ENCODE assay signal across 8 mouse cellular contexts in the genomic region with DNA sequence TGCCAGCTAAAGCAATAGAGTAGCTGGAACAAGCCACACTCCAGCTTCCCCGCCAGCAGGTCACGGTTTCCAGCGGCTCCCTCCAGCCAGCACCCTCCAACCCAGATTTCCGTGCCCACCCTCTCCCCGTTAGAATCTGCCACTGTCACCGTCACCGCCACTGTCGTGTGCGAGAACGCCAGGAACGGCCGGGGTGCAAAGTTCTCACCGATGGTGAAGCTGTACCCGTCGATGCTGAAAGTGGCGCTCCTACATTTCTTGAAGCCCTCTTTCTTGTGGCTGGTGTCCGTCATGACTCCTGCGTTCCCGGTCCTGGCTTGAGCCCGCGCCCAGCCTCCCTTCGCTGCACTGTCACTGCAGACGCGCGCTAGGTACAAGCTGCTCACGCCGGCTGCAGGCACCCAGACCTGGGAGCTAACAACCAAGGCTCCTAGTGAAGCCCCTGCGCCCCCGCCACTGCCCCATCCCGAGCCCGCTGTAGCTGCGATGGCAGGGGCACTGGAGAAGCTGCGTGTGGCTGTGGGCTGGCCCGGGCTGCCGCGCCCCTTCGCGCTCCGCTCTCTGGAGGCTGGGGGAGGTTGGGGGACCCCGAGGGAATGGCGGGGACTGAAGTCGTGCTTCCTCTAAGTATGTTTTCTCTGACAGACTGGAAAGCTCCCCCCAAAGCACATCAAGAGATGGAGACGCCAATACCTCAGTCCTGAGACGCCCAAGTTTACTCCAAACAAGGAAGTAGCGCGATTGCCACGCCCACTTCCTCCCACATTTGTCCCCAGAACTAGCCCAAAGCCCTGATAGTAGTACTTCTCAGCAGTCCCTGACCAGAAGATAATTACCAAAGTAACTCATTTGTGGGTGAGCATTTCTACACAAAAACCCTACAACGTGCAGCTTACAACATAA. TPM values are rescaled to one million over a fixed set of nuclear protein-coding genes. Genes with fewer than 3 reads are reported as not detected.
DNase-seq lines count a peak whose midpoint lies in the region; ATAC-seq lines count a peak whose summit lies in the region.

A gene (minus strand): TSS at position 634 of the 903 bp plus-strand sequence.

- peak within 1 kb of the TSS; percentile 71 for H3K4me3 ChIP-seq in forebrain, embryonic 12.5 days (replicated peaks)
- peak within 1 kb of the TSS; percentile 73 for H3K4me3 ChIP-seq in hindbrain, embryonic 12.5 days
- peak within 1 kb of the TSS; percentile 63 for H3K4me3 ChIP-seq in limb, embryonic 12.5 days (replicated peaks)
- peak within 1 kb of the TSS; percentile 68 for H3K4me3 ChIP-seq in midbrain, embryonic 11.5 days (ENCODE audit: low read depth, low read length)
- H3K4me3 ChIP-seq in stomach, embryonic 15.5 days (replicated peaks), result peak within 1 kb of the TSS; percentile 71

- under 1% methylated on average over 48 of the region's 48 CpGs for WGBS in forebrain, embryonic 12.5 days
- WGBS in hindbrain, embryonic 12.5 days, result 1% methylated on average over 48 of the region's 48 CpGs
- WGBS in limb, embryonic 12.5 days, result under 1% methylated on average over 48 of the region's 48 CpGs
- WGBS in midbrain, embryonic 11.5 days, result under 1% methylated on average over 48 of the region's 48 CpGs
- WGBS in stomach, embryonic 15.5 days, result under 1% methylated on average over 48 of the region's 48 CpGs

- H3K27me3 ChIP-seq in forebrain, embryonic 12.5 days, result peaks cover 11% of the 10 kb centered on the region
- H3K27me3 ChIP-seq in hindbrain, embryonic 12.5 days, result 0 out of 2 replicates have a peak, but pooled peaks cover 6% of the 10 kb centered on the region
- peaks cover 14% of the 10 kb centered on the region for H3K27me3 ChIP-seq in limb, embryonic 12.5 days
- peaks cover 5% of the 10 kb centered on the region; the same call in 1 of the 2 replicates for H3K27me3 ChIP-seq in midbrain, embryonic 11.5 days (ENCODE audit: control insufficient read depth, insufficient read depth, low read length)
- no peaks in the 10 kb centered on the region; the same call in 1 of the 2 replicates for H3K27me3 ChIP-seq in stomach, embryonic 15.5 days (replicated peaks)

- H3K27ac ChIP-seq in forebrain, embryonic 12.5 days, result no peak within 1 kb of the TSS; the same call in 1 of the 2 replicates
- H3K27ac ChIP-seq in hindbrain, embryonic 12.5 days, result no peak within 1 kb of the TSS
- H3K27ac ChIP-seq in limb, embryonic 12.5 days, result no peak within 1 kb of the TSS
- H3K27ac ChIP-seq in midbrain, embryonic 11.5 days (ENCODE audit: low read depth, low read length), result no peak within 1 kb of the TSS
- H3K27ac ChIP-seq in stomach, embryonic 15.5 days, result no peak within 1 kb of the TSS

- H3K9ac ChIP-seq in forebrain, embryonic 12.5 days, result peak within 1 kb of the TSS; percentile 69
- peak within 1 kb of the TSS; percentile 71 for H3K9ac ChIP-seq in hindbrain, embryonic 12.5 days
- H3K9ac ChIP-seq in limb, embryonic 12.5 days (replicated peaks), result peak within 1 kb of the TSS; percentile 69
- H3K9ac ChIP-seq in midbrain, embryonic 11.5 days (ENCODE audit: low read length), result peak within 1 kb of the TSS; percentile 66
- peak within 1 kb of the TSS; percentile 41 for H3K9ac ChIP-seq in stomach, embryonic 15.5 days

- no peaks in the 10 kb centered on the region for H3K36me3 ChIP-seq in forebrain, embryonic 12.5 days (replicated peaks)
- H3K36me3 ChIP-seq in hindbrain, embryonic 12.5 days, result no peaks in the 10 kb centered on the region
- H3K36me3 ChIP-seq in limb, embryonic 12.5 days, result no peaks in the 10 kb centered on the region
- H3K36me3 ChIP-seq in midbrain, embryonic 11.5 days (ENCODE audit: control insufficient read depth, insufficient read depth, low read length), result no peaks in the 10 kb centered on the region
- H3K36me3 ChIP-seq in stomach, embryonic 15.5 days, result no peaks in the 10 kb centered on the region

- DNase-seq in frontal cortex, postnatal 36 days (ENCODE audit: low spot score in 2 of 2), result peak; percentile 4 to 6
- DNase-seq in frontal cortex, adult 2 months (ENCODE audit: extremely low spot score in 1 of 2, low spot score in 1 of 2), result no peak
- DNase-seq in brain, adult 2 months (ENCODE audit: low read depth, low spot score), result peak; percentile 26
- peak; percentile 95 for DNase-seq in midbrain, embryonic 11.5 days (ENCODE audit: low spot score, missing footprints)

- H3K4me2 ChIP-seq in forebrain, embryonic 12.5 days, result peak within 1 kb of the TSS; percentile 93
- peak within 1 kb of the TSS; percentile 96 for H3K4me2 ChIP-seq in hindbrain, embryonic 12.5 days (replicated peaks)
- H3K4me2 ChIP-seq in limb, embryonic 12.5 days, result peak within 1 kb of the TSS; percentile 95
- H3K4me2 ChIP-seq in midbrain, embryonic 11.5 days, result peak within 1 kb of the TSS; percentile 92
- H3K4me2 ChIP-seq in stomach, embryonic 15.5 days, result peak within 1 kb of the TSS; percentile 99

- H3K9me3 ChIP-seq in forebrain, embryonic 12.5 days, result no peaks in the 10 kb centered on the region
- no peaks in the 10 kb centered on the region for H3K9me3 ChIP-seq in hindbrain, embryonic 12.5 days (replicated peaks)
- no peaks in the 10 kb centered on the region for H3K9me3 ChIP-seq in limb, embryonic 12.5 days
- H3K9me3 ChIP-seq in midbrain, embryonic 11.5 days (ENCODE audit: control insufficient read depth, low read length), result no peaks in the 10 kb centered on the region
- no peaks in the 10 kb centered on the region for H3K9me3 ChIP-seq in stomach, embryonic 15.5 days

- peak; percentile 89 for ATAC-seq in forebrain, embryonic 12.5 days (ENCODE audit: low FRiP score)
- peak; percentile 72 for ATAC-seq in hindbrain, embryonic 12.5 days (ENCODE audit: low FRiP score)
- ATAC-seq in limb, embryonic 12.5 days (ENCODE audit: insufficient number of reproducible peaks, insufficient read depth, low FRiP score, low TSS enrichment, low read depth), result peak; percentile 79; the same call in 1 of the 2 replicates
- peak; percentile 86 for ATAC-seq in midbrain, embryonic 11.5 days (ENCODE audit: low FRiP score)
- ATAC-seq in stomach, embryonic 15.5 days (ENCODE audit: insufficient read depth, low FRiP score, low read depth), result peak; percentile 68; the same call in 1 of the 2 replicates

- peaks cover 8% of the 10 kb centered on the region; the same call in 1 of the 2 replicates for H3K4me1 ChIP-seq in forebrain, embryonic 12.5 days
- H3K4me1 ChIP-seq in hindbrain, embryonic 12.5 days, result 0 out of 2 replicates have a peak, but pooled peaks cover 4% of the 10 kb centered on the region
- H3K4me1 ChIP-seq in limb, embryonic 12.5 days (replicated peaks), result no peaks in the 10 kb centered on the region; the same call in 1 of the 2 replicates
- peaks cover 2% of the 10 kb centered on the region; the same call in 1 of the 2 replicates for H3K4me1 ChIP-seq in midbrain, embryonic 11.5 days (ENCODE audit: control insufficient read depth, insufficient read depth, low read length)
- H3K4me1 ChIP-seq in stomach, embryonic 15.5 days, result no peaks in the 10 kb centered on the region

RNA-seq across cellular contexts. Expression of the gene that starts here (rescaled TPM):
- polyA plus RNA-seq in frontal cortex, adult 2 months (2012; rRNA removed), result 8.3 and 8.4 TPM in 2 replicates
- polyA plus RNA-seq in forebrain, embryonic 12.5 days (2016; fragmentation: Nextera tagmentation; extraction: Ambion mirVana), result 9.3 and 9.7 TPM in 2 replicates
- polyA plus RNA-seq in hindbrain, embryonic 12.5 days (2016; fragmentation: Nextera tagmentation; extraction: Ambion mirVana), result 8.7 and 10.5 TPM in 2 replicates
- polyA plus RNA-seq in limb, embryonic 12.5 days (2016; fragmentation: Nextera tagmentation; extraction: Ambion mirVana), result 3.3 and 4.1 TPM in 2 replicates
- 4.8 and 5.4 TPM in 2 replicates for polyA plus RNA-seq in midbrain, embryonic 11.5 days (2014; fragmentation: Nextera tagmentation; extraction: Ambion mirVana)
- polyA plus RNA-seq in stomach, embryonic 15.5 days (2015; fragmentation: Nextera tagmentation; extraction: Ambion mirVana), result 2.7 and 2.8 TPM in 2 replicates

Comparison
In these comparisons a context has a peak if more than half of its experiments do, and no peak if none do; other contexts are left out.
1. DNase-seq: peak in frontal cortex, postnatal 36 days (2 of 2), brain, adult 2 months (single experiment) and midbrain, embryonic 11.5 days (single experiment); none in frontal cortex, adult 2 months (0 of 2).
2. Peak in every context shown above with its lines, with median percentiles within 50 percentile points of each other: ATAC-seq, H3K4me2 ChIP-seq, H3K4me3 ChIP-seq and H3K9ac ChIP-seq.